Mouse (Mus musculus) neural tube, embryonic 14.5 days (tissue): Measurements from ENCODE around the gene Spg11. TPM values are rescaled to one million over a fixed set of nuclear protein-coding genes. Genes with fewer than 3 reads are reported as not detected.

Experiments used
- ATAC-seq: fragments of 200-750 bp; cut with Nextera tagmentation; 2 replicates; pipeline ENCODE4 v1.8.0; 2017; ENCODE audit warnings: low read depth, mild to moderate bottlenecking, moderate TSS enrichment, moderate library complexity
- H3K27ac ChIP-seq: fragments of 300-500 bp; sonication (generic); 2 replicates; pipeline ENCODE4 v1.5.1; 2014; ENCODE audit warnings: low read depth, mild to moderate bottlenecking, control low read depth, low read length, moderate library complexity, mixed read lengths
- H3K27me3 ChIP-seq: fragments of 300-500 bp; sonication (generic); 2 replicates; pipeline ENCODE4 v1.6.1; 2014; ENCODE audit warnings: low read length; ENCODE audit not compliant: control insufficient read depth, insufficient read depth
- H3K36me3 ChIP-seq: fragments of 300-500 bp; sonication (generic); 2 replicates; pipeline ENCODE4 v1.6.1; 2014; ENCODE audit warnings: low read length, mixed read lengths; ENCODE audit not compliant: control insufficient read depth, insufficient read depth
- H3K4me1 ChIP-seq: fragments of 300-500 bp; sonication (generic); 2 replicates; pipeline ENCODE4 v1.6.1; 2014; ENCODE audit warnings: low read length; ENCODE audit not compliant: control insufficient read depth, insufficient read depth
- H3K4me2 ChIP-seq: fragments of 300-500 bp; sonication (generic); 2 replicates; pipeline ENCODE4 v1.6.1; 2014; ENCODE audit warnings: mild to moderate bottlenecking, low read depth, low read length, control low read depth
- H3K4me3 ChIP-seq: fragments of 300-500 bp; sonication (generic); 2 replicates; pipeline ENCODE4 v1.5.1; 2014; ENCODE audit warnings: low read depth, low read length, control low read depth, mixed read lengths
- H3K9ac ChIP-seq: fragments of 300-500 bp; sonication (generic); replicated peaks from 2 replicates; pipeline ENCODE4 v1.6.1; 2014; ENCODE audit warnings: low read depth, mild to moderate bottlenecking, control low read depth, low read length, mixed read lengths
- H3K9me3 ChIP-seq: fragments of 300-500 bp; sonication (generic); 2 replicates; pipeline ENCODE4 v1.6.1; 2016; ENCODE audit warnings: low read length; ENCODE audit not compliant: control insufficient read depth
- WGBS: fragments of 180-500 bp; shearing (Covaris S2); extraction: QIAGEN DNeasy Blood & Tissue Kit; methylation state at CpG from one replicate; pipeline ENCODE4 v1.1.7; 2014; 5-methylcytosine and 5-hydroxymethylcytosine counted together
- polyA plus RNA-seq: library from polyadenylated mRNA; unstranded; fragments of >200 nt; fragmentation: Nextera tagmentation; extraction: Ambion mirVana; gene quantifications from 2 replicates; pipeline ENCODE4 v1.2.1, GENCODE M21; 2014

Gene Spg11
- polyA plus RNA-seq, 1 experiment from 2014 or later = 10.2 TPM

DNA sequence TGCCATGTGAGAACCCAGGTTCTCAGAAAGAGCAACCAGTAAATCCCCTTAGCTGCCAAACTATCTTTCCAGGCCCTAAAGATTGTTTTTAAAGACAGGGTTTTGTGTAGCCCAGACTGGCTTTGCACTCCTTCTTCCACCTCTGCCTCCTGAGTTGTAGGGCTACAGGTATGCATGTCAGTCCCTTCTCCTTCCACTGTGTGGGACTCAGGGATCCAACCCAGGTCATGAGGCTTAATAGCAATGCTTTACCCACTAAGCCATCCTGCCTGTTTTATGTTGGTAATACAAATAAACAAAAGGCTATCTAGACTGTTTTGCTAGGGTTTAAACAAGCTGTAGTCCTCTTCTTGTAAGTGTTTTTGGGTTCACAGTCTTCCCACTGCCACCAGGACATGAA is 39.4 kb upstream of the Spg11 start:
- ATAC-seq = no peak
- H3K4me3 ChIP-seq = no peak overlapping the region
- H3K36me3 ChIP-seq = no peaks in the 10 kb centered on the region

DNA sequence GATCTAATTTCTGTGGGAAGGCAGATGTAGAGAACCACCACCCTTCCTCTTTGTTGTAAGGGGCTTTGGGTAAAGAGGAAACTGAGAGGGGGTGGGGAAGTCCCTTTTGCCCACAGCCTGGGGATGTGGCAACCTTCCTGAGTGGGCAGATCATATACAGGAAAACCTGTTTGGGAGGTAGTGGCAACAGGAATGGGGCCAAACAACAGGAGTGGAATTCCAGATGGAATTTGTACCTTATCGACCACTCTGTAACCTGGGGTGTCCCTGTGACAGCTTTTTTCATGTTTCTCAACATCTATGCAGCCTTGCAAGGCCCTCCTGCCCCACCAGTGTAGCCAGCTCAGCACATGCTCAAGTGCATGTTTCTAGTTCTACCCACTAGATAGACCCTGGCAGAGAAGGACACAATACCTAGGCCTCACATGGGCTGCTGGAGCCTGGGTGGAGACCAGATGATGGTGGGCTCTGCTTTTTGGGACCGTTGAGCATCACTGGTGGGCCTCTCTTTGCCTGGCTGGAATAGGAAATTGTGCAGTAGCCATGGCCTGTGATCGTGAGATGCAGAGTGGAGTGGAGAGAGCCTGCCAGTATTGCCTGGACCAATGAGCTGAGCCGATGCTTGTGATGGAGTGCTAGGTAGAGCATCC is 38.0 kb upstream of the Spg11 start:
- H3K4me3 ChIP-seq = no peak overlapping the region
- H3K9ac ChIP-seq = no peak overlapping the region
- H3K4me1 ChIP-seq = no peaks in the 10 kb centered on the region
- 95% methylated on average over 4 of the region's 4 CpGs for WGBS
- no peaks in the 10 kb centered on the region for H3K9me3 ChIP-seq
- H3K36me3 ChIP-seq = no peaks in the 10 kb centered on the region
- H3K4me2 ChIP-seq = no peak overlapping the region
- no peak for ATAC-seq
- H3K27me3 ChIP-seq = no peaks in the 10 kb centered on the region
- H3K27ac ChIP-seq = no peak overlapping the region

More for the DNA sequence above, 39.4 kb upstream of the Spg11 start:
- H3K27ac ChIP-seq = no peak overlapping the region
- H3K9ac ChIP-seq = no peak overlapping the region
- H3K4me1 ChIP-seq = no peaks in the 10 kb centered on the region
- no peak overlapping the region for H3K4me2 ChIP-seq
- H3K9me3 ChIP-seq = no peaks in the 10 kb centered on the region
- H3K27me3 ChIP-seq = no peaks in the 10 kb centered on the region

DNA sequence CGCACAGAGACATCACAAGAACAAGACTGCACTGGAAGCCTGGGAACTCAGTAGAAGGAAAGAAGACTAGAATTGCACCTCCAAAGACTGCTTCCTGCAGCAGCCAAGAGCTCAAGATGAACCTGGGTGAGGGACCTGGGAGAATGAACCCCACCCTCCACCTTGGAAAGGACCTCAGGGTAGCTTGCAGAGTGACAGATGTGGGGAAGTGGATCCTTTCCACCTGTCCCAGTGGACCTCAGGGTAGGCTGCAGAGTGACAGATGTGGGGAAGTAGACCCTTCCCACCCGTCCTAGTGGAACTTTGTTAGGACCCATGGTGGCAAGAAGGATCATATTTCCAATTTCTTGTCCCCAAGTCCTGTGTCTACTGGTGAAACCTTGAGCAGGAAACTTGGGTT is 37.1 kb upstream of the Spg11 start:
- Histone ChIP-seq H3K4me3 (no peak overlapping the region), H3K9me3 (no peaks in the 10 kb centered on the region), H3K27me3 (no peaks in the 10 kb centered on the region), H3K4me2 (no peak overlapping the region), H3K4me1 (no peaks in the 10 kb centered on the region), H3K9ac (no peak overlapping the region), H3K36me3 (no peaks in the 10 kb centered on the region), H3K27ac (no peak overlapping the region)
- ATAC-seq = no peak
- WGBS = 86% methylated on average over 2 of the region's 2 CpGs

GRCm38 (mm10) chr2:122154479-122154878 is 36.3 kb upstream of the Spg11 start:
- H3K9me3 ChIP-seq = no peaks in the 10 kb centered on the region
- no peak for ATAC-seq
- H3K4me3 ChIP-seq = no peak overlapping the region
- H3K9ac ChIP-seq = no peak overlapping the region
- H3K4me2 ChIP-seq = no peak overlapping the region
- no peaks in the 10 kb centered on the region for H3K4me1 ChIP-seq
- no peak overlapping the region for H3K27ac ChIP-seq
- H3K27me3 ChIP-seq = no peaks in the 10 kb centered on the region
- 94% methylated on average over 2 of the region's 2 CpGs for WGBS
- H3K36me3 ChIP-seq = no peaks in the 10 kb centered on the region

- no peak overlapping the region for H3K4me2 ChIP-seq
- 88% methylated on average over 7 of the region's 7 CpGs for WGBS
- no peak overlapping the region for H3K27ac ChIP-seq
- no peak for ATAC-seq
- no peaks in the 10 kb centered on the region for H3K36me3 ChIP-seq
- no peak overlapping the region for H3K9ac ChIP-seq
- H3K4me3 ChIP-seq = no peak overlapping the region
- no peaks in the 10 kb centered on the region for H3K4me1 ChIP-seq
- no peaks in the 10 kb centered on the region for H3K9me3 ChIP-seq
- H3K27me3 ChIP-seq = no peaks in the 10 kb centered on the region
These were observed 35.6 kb upstream of the Spg11 start for GRCm38 (mm10) chr2:122153681-122154365.

DNA sequence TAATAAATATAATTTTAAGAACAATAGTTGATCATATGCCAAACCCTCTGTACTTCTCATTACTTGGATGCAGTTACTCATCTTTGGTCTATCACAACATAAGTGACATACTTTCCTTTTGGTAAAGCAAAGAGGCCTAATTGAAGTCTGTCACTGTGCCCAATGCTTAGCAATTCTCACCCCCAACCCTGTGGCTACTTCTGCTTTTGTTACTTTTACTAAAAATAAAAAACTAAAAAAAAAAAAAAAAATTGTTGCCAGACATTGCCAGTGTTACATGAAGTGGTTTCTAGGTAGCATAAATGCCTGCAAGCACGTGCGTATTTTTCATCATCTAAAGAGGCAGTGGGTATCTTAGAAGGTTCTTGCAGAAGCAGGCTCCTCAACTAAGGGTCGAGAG is 34.7 kb upstream of the Spg11 start:
- no peaks in the 10 kb centered on the region for H3K9me3 ChIP-seq
- no peak overlapping the region for H3K27ac ChIP-seq
- no peak for ATAC-seq
- WGBS = 85% methylated on average over 3 of the region's 3 CpGs
- no peaks in the 10 kb centered on the region for H3K27me3 ChIP-seq
- H3K4me3 ChIP-seq = no peak overlapping the region
- no peak overlapping the region for H3K9ac ChIP-seq
- H3K36me3 ChIP-seq = no peaks in the 10 kb centered on the region
- no peaks in the 10 kb centered on the region for H3K4me1 ChIP-seq
- no peak overlapping the region for H3K4me2 ChIP-seq

- Histone ChIP-seq H3K36me3 (no peaks in the 10 kb centered on the region), H3K4me1 (no peaks in the 10 kb centered on the region), H3K4me3 (no peak overlapping the region), H3K27me3 (no peaks in the 10 kb centered on the region), H3K27ac (no peak overlapping the region), H3K9ac (no peak overlapping the region), H3K9me3 (no peaks in the 10 kb centered on the region), H3K4me2 (no peak overlapping the region)
- 91% methylated on average over 1 of the region's 1 CpGs for WGBS
- ATAC-seq = no peak
These were observed 33.0 kb upstream of the Spg11 start for GRCm38 (mm10) chr2:122151221-122151620.

DNA sequence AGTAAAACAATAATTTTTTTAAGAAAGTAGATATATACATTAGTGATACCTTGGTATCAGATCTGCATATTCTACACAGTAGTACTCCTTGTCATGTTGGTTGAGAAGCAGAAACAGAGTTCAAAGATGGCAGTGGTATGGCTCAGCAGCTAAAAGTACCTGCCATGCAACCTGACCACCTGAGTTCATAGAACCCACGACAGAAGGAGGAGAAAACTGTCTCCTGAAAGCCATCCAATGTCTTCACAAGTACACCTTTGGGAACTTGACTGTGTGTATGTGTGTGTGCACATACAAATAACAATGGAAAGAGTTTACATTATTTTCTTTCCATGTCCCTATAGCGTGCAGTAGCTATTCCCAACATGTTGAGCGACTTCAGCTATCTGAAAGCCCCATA is 31.5 kb upstream of the Spg11 start:
- no peak overlapping the region for H3K9ac ChIP-seq
- H3K27me3 ChIP-seq = no peaks in the 10 kb centered on the region
- H3K4me1 ChIP-seq = no peaks in the 10 kb centered on the region
- WGBS = 91% methylated on average over 3 of the region's 3 CpGs
- no peaks in the 10 kb centered on the region for H3K36me3 ChIP-seq
- H3K27ac ChIP-seq = no peak overlapping the region
- H3K9me3 ChIP-seq = no peaks in the 10 kb centered on the region
- no peak for ATAC-seq
- no peak overlapping the region for H3K4me3 ChIP-seq
- no peak overlapping the region for H3K4me2 ChIP-seq

DNA sequence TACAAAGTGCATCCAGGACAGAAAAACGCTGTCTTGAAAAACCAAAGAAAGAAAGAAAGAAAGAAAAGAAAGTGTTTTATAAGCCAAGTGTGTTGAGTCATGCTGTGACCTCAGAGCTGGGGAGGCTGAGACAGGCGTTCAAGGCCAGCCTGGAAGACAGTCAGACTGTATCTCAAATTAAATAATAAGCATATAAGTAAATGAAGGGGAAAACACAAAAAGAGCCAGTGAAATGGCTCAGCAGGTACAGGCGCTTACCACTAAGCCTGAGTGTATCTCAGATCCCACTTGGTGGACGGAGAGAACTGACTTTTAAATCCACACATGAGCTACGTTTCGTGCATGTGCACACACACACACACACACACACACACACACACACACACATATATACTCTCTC is 31.1 kb upstream of the Spg11 start:
- no peak overlapping the region for H3K27ac ChIP-seq
- whole genome bisulfite sequencing = 94% methylated on average over 6 of the region's 6 CpGs
- H3K27me3 ChIP-seq = no peaks in the 10 kb centered on the region
- no peaks in the 10 kb centered on the region for H3K36me3 ChIP-seq
- H3K4me1 ChIP-seq = no peaks in the 10 kb centered on the region
- no peak overlapping the region for H3K4me2 ChIP-seq
- no peak overlapping the region for H3K4me3 ChIP-seq
- H3K9me3 ChIP-seq = no peaks in the 10 kb centered on the region
- no peak overlapping the region for H3K9ac ChIP-seq
- ATAC-seq = no peak
